Mouse (Mus musculus): ENCODE data around the gene Gm14214. TPM values are rescaled to one million over a fixed set of nuclear protein-coding genes. Genes with fewer than 3 reads are reported as not detected.

The Gm14214 gene
- total RNA-seq (2023): not detected

GRCm38 (mm10) chr2:154769930-154770329 lies at the start of gene Gm14214:
Gene Gm14214 (minus strand): TSS chr2:154770030.

GRCm38 (mm10) chr2:154790656-154791483 lies 21.0 kb upstream of the Gm14214 start, which contains the start of the genes Raly and a:
Gene Raly (plus strand): TSS chr2:154791096.
Gene a (plus strand): TSS chr2:154791402.

Other genes starting within 250 kb of the Gm14214 start
- 0.80 TPM for gene 1700003F12Rik, start 222.9 kb downstream of the Gm14214 start, total RNA-seq (2023)
- 1.8 TPM for gene Actl10, start 218.3 kb downstream of the Gm14214 start, total RNA-seq (2023)
- gene Necab3, start 211.1 kb downstream of the Gm14214 start, total RNA-seq (2023): 1.0 TPM
- 1.8 TPM for gene E2f1, start 200.1 kb downstream of the Gm14214 start, total RNA-seq (2023)
- gene Pxmp4, start 166.3 kb downstream of the Gm14214 start, total RNA-seq (2023): 10.6 TPM
- 7.7 TPM for gene Zfp341, start 156.7 kb downstream of the Gm14214 start, total RNA-seq (2023)
- not detected for gene 4930519P11Rik, start 156.6 kb downstream of the Gm14214 start, total RNA-seq (2023)
- gene Chmp4b, start 118.3 kb downstream of the Gm14214 start, total RNA-seq (2023): 152 TPM
- 220 TPM for gene Raly, start 21.1 kb upstream of the Gm14214 start, total RNA-seq (2023)
- gene a, start 21.4 kb upstream of the Gm14214 start, total RNA-seq (2023): not detected
- 86.9 TPM for gene Eif2s2, start 122.9 kb upstream of the Gm14214 start, total RNA-seq (2023)
- not detected for gene Gm14226, start 248.2 kb upstream of the Gm14214 start, total RNA-seq (2023)

All from CD8-positive naive resting alpha-beta T cell, adult 57 days (primary cell).